Mouse (Mus musculus) spleen, embryonic (tissue): Measurements from ENCODE around the gene Rhox4b.
"Not testable (repeated sequence)": the region's sequence is repeated elsewhere in the genome, so short reads cannot be mapped to it uniquely, and the experiment has no call there.

Experiments
- CTCF ChIA-PET: fragments of 350-600 bp; sonication (Branson Sonifier 250); formaldehyde crosslinking; loops from one replicate; lab custom pipeline; 2022; lab: Charles Lee

Gene Rhox4b

GRCm38 (mm10) chrX:37432194-37432593 lies at the start of gene Rhox4b:
TSS of gene Rhox4b (plus strand) at chrX:37432494.
- CTCF ChIA-PET = not testable (repeated sequence)

- CTCF ChIA-PET = not testable (repeated sequence)
These were observed 41.7 kb upstream of the Rhox4b start, which contains the start of gene Rhox4a2 for GRCm38 (mm10) chrX:37390548-37390947. TSS of gene Rhox4a2 (plus strand) at chrX:37390848.

- CTCF ChIA-PET = not testable (repeated sequence)
These were observed 20.5 kb upstream of the Rhox4b start, which contains the start of gene Rhox2b for GRCm38 (mm10) chrX:37411767-37412166. TSS of gene Rhox2b (plus strand) at chrX:37412067.

GRCm38 (mm10) chrX:37453380-37453779 lies 21.1 kb downstream of the Rhox4b start, which contains the start of gene Rhox2c:
TSS of gene Rhox2c (plus strand) at chrX:37453680.
- CTCF ChIA-PET = not testable (repeated sequence)

GRCm38 (mm10) chrX:37458285-37458684 lies 26.0 kb downstream of the Rhox4b start, which contains the start of gene Rhox3c:
TSS of gene Rhox3c (plus strand) at chrX:37458585.
- CTCF ChIA-PET = not testable (repeated sequence)

- CTCF ChIA-PET = not testable (repeated sequence)
These were observed 47.7 kb downstream of the Rhox4b start, which contains the start of gene Rhox4c for GRCm38 (mm10) chrX:37480037-37480436. TSS of gene Rhox4c (plus strand) at chrX:37480337.
